Mouse (Mus musculus) layer of hippocampus, postnatal 10 days (tissue): Measurements from ENCODE around the gene Serpina12. TPM values are rescaled to one million over a fixed set of nuclear protein-coding genes. Genes with fewer than 3 reads are reported as not detected.

ENCODE experiments used
- DNase-seq, 2 experiments: peaks; one replicate each; pipeline ENCODE4 v3.0.0; 2021; ENCODE audit warnings: low spot score in 2 of 2
- total RNA-seq, 2 experiments: library from RNA; stranded (reverse); gene quantifications; 2 replicates each; pipeline ENCODE4 v1.2.3; 2021

Serpina12 gene
- total RNA-seq, 2 experiments from 2014 or later, result not detected

- no peak for DNase-seq
These were observed 39.6 kb downstream of the Serpina12 start for GRCm38 (mm10) chr12:104004689-104005088.

- DNase-seq, result no peak
These were observed 41.0 kb downstream of the Serpina12 start for GRCm38 (mm10) chr12:104003238-104003612.

- no peak for DNase-seq
These were observed 41.5 kb downstream of the Serpina12 start for GRCm38 (mm10) chr12:104002569-104003237.

- DNase-seq, result no peak
These were observed 43.6 kb downstream of the Serpina12 start for GRCm38 (mm10) chr12:104000594-104000993.

- no peak for DNase-seq
These were observed 44.6 kb downstream of the Serpina12 start for GRCm38 (mm10) chr12:103999611-104000010.

- DNase-seq, result no peak
These were observed 47.7 kb downstream of the Serpina12 start for GRCm38 (mm10) chr12:103996513-103996912.

- DNase-seq, result peak; percentile 82 to 87
These were observed 48.8 kb downstream of the Serpina12 start for GRCm38 (mm10) chr12:103995292-103996072.

- DNase-seq, result no peak
These were observed 51.3 kb downstream of the Serpina12 start for GRCm38 (mm10) chr12:103992945-103993344.

GRCm38 (mm10) chr12:103989857-103990256, 54.4 kb downstream of the Serpina12 start, which contains the start of gene Serpina11:
Gene Serpina11, minus strand, starts transcription at chr12:103989957.
- DNase-seq, result no peak

- DNase-seq, result no peak
These were observed 54.8 kb downstream of the Serpina12 start for GRCm38 (mm10) chr12:103989514-103989767.

GRCm38 (mm10) chr12:103988754-103989513, 55.3 kb downstream of the Serpina12 start:
- no peak for DNase-seq

GRCm38 (mm10) chr12:103985868-103986267, 58.4 kb downstream of the Serpina12 start:
- DNase-seq, result no peak

GRCm38 (mm10) chr12:103984935-103985334, 59.3 kb downstream of the Serpina12 start:
- peak; percentile 77 for DNase-seq

GRCm38 (mm10) chr12:103981646-103982360, 62.4 kb downstream of the Serpina12 start:
- peak in 1 of 2 experiments; percentile 33 for DNase-seq

Other genes starting within 250 kb of the Serpina12 start
- not detected for gene Serpina1b, start 214.1 kb downstream of the Serpina12 start, total RNA-seq
- not detected for gene Serpina1a, start 180.9 kb downstream of the Serpina12 start, total RNA-seq
- not detected for gene Serpina1c, start 139.6 kb downstream of the Serpina12 start, total RNA-seq
- not detected for gene Serpina1e, start 85.5 kb downstream of the Serpina12 start, total RNA-seq
- not detected for gene Serpina11, start 54.5 kb downstream of the Serpina12 start, total RNA-seq
- under 1 TPM in 1 of 2 experiments, not detected in 1; 0.21 TPM for gene Serpina9, start 30.7 kb downstream of the Serpina12 start, total RNA-seq
- gene Serpina5, start 56.7 kb upstream of the Serpina12 start, total RNA-seq, result not detected
- gene Serpina3a, start 68.3 kb upstream of the Serpina12 start, total RNA-seq, result not detected
- gene Serpina3b, start 83.6 kb upstream of the Serpina12 start, total RNA-seq, result not detected
- gene Serpina3c, start 109.4 kb upstream of the Serpina12 start, total RNA-seq, result under 1 TPM; 0.20 to 0.25 TPM
- gene Serpina3f, start 170.1 kb upstream of the Serpina12 start, total RNA-seq, result not detected
- 1 to 10 TPM in 1 of 2 experiments, under 1 TPM in 1; 0.78 to 1.2 TPM for gene Serpina3g, start 191.8 kb upstream of the Serpina12 start, total RNA-seq
- not detected for gene Serpina3i, start 218.7 kb upstream of the Serpina12 start, total RNA-seq